Mouse (Mus musculus) small intestine, adult 2 months (tissue): ENCODE measurements at regions not wholly inside any gene's neighbourhood (a gene's known extent, or its start where the extent isn't known, plus 50 kb on each side); places are given as distances from the start of the nearest gene placed in this dataset.

Experiments
- H3K27ac ChIP-seq: fragments of 200-500 bp; 2 replicates; pipeline ENCODE4 v1.5.1; 2012; ENCODE audit warnings: low read depth, low read length, control low read depth, inconsistent platforms; ENCODE audit not compliant: insufficient read depth
- H3K27me3 ChIP-seq: fragments of 200-500 bp; 2 replicates; pipeline ENCODE4 v1.6.1; 2012; ENCODE audit warnings: mild to moderate bottlenecking, moderate library complexity, low read length, inconsistent platforms; ENCODE audit not compliant: control insufficient read depth, insufficient read depth
- H3K36me3 ChIP-seq: fragments of 200-500 bp; 2 replicates; pipeline ENCODE4 v1.6.1; 2012; ENCODE audit warnings: mild to moderate bottlenecking, low read length, control low read depth, inconsistent platforms; ENCODE audit not compliant: control insufficient read depth, insufficient read depth
- H3K4me1 ChIP-seq: fragments of 200-500 bp; 2 replicates; pipeline ENCODE4 v1.6.1; 2012; ENCODE audit warnings: low read length, inconsistent platforms, mixed read lengths; ENCODE audit not compliant: control insufficient read depth, insufficient read depth, insufficient read length
- H3K4me3 ChIP-seq: fragments of 200-500 bp; 2 replicates; pipeline ENCODE4 v1.5.1; 2012; ENCODE audit warnings: low read depth, mild to moderate bottlenecking, control low read depth, inconsistent platforms, low read length, moderate library complexity
- CTCF ChIP-seq: fragments of 200-500 bp; IDR thresholded peaks from 2 replicates; pipeline ENCODE4 v1.5.1; 2012; ENCODE audit warnings: low read depth, mild to moderate bottlenecking, control low read depth, inconsistent platforms, low read length, moderate library complexity, mixed read lengths; ENCODE audit not compliant: insufficient replicate concordance, insufficient read length; ENCODE audit errors: extremely low read depth
- POLR2A ChIP-seq: fragments of 200-500 bp; IDR thresholded peaks from 2 replicates; pipeline ENCODE4 v1.6.1; 2012; ENCODE audit warnings: low read depth, mild to moderate bottlenecking, control low read depth, inconsistent platforms, low read length, moderate library complexity
- WGBS: fragments of 180-500 bp; shearing (Covaris S2); methylation state at CpG from one replicate; pipeline ENCODE4 v1.1.7; 2018; 5-methylcytosine and 5-hydroxymethylcytosine counted together

GRCm38 (mm10) chr1:73755791-73756190 lies 368.5 kb downstream of the Tns1 start:
- Histone ChIP-seq H3K4me1 (no peaks in the 10 kb centered on the region), H3K4me3 (no peak overlapping the region), H3K27me3 (no peaks in the 10 kb centered on the region), H3K36me3 (no peaks in the 10 kb centered on the region), H3K27ac (no peak overlapping the region)
- TF ChIP-seq CTCF = no peak
- TF ChIP-seq POLR2A = no peak
- 71% methylated on average over 5 of the region's 5 CpGs for WGBS

DNA sequence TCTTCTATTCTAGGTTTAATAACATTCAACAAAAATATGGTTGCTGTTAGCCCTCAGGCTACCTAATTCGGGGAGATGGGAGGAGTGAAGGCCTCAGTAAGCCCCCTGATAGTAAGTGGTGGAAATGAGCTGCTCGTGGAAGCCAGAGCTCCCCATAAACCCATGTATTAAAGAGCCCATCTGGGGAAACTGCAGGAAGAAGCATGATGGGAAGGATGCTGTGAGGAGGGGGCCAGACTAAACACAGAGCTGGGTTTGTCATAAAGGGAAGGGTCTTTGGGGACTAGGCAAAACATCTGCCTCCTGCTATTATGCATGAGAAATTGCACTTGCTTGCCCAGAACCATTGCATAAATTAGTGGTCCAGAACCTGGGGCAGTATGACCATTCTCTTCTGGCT lies 369.3 kb downstream of the Tns1 start:
- H3K36me3 ChIP-seq = no peaks in the 10 kb centered on the region
- no peaks in the 10 kb centered on the region for H3K4me1 ChIP-seq
- H3K27me3 ChIP-seq = no peaks in the 10 kb centered on the region
- no peak overlapping the region for H3K27ac ChIP-seq
- H3K4me3 ChIP-seq = no peak overlapping the region
- 69% methylated on average over 2 of the region's 2 CpGs for WGBS
- TF ChIP-seq POLR2A (no peak), CTCF (no peak)

- 72% methylated on average over 2 of the region's 2 CpGs for WGBS
- Histone ChIP-seq H3K4me1 (no peaks in the 10 kb centered on the region), H3K4me3 (no peak overlapping the region), H3K27me3 (no peaks in the 10 kb centered on the region), H3K36me3 (no peaks in the 10 kb centered on the region), H3K27ac (no peak overlapping the region)
- no peak for TF ChIP-seq POLR2A
- no peak for TF ChIP-seq CTCF
Observed at GRCm38 (mm10) chr1:73753157-73753556, 371.1 kb downstream of the Tns1 start.

GRCm38 (mm10) chr1:73748702-73749101 lies 375.5 kb downstream of the Tns1 start:
- TF ChIP-seq CTCF (no peak), POLR2A (no peak)
- Histone ChIP-seq H3K27me3 (no peaks in the 10 kb centered on the region), H3K36me3 (no peaks in the 10 kb centered on the region), H3K4me3 (no peak overlapping the region), H3K27ac (no peak overlapping the region), H3K4me1 (no peaks in the 10 kb centered on the region)

- Histone ChIP-seq H3K4me3 (no peak overlapping the region), H3K4me1 (no peaks in the 10 kb centered on the region), H3K27me3 (no peaks in the 10 kb centered on the region), H3K36me3 (no peaks in the 10 kb centered on the region), H3K27ac (no peak overlapping the region)
- WGBS = 86% methylated on average over 4 of the region's 4 CpGs
- no peak for TF ChIP-seq CTCF
- TF ChIP-seq POLR2A = no peak
Observed at GRCm38 (mm10) chr1:73744555-73745234, 379.6 kb downstream of the Tns1 start.

GRCm38 (mm10) chr1:73743737-73744554 lies 380.3 kb downstream of the Tns1 start:
- TF ChIP-seq CTCF (no peak), POLR2A (no peak)
- no peaks in the 10 kb centered on the region for H3K4me1 ChIP-seq
- no peaks in the 10 kb centered on the region for H3K36me3 ChIP-seq
- H3K4me3 ChIP-seq = no peak overlapping the region
- no peak overlapping the region for H3K27ac ChIP-seq
- H3K27me3 ChIP-seq = no peaks in the 10 kb centered on the region
- 30% methylated on average over 6 of the region's 6 CpGs for WGBS

DNA sequence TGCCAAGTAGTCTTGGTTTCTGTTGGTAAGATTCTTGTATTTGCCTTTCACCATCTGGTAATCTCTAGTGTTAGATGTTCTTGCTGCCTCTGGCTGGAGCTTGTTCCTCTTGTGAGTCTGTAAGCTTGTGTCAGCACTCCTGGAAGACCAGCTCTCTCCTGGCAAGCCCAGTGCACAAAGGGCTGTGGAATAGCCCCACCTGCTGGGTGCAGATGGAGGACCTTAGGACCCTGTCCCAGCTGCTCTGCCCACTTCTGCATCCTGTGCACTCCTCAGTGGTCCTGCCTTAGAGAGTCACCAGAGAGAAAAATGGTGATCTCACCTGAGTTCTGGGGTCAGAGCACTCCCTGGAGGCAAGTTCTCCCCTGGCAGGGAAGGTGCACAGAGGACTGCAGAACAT lies 387.2 kb downstream of the Tns1 start:
- H3K27me3 ChIP-seq = no peaks in the 10 kb centered on the region
- TF ChIP-seq POLR2A (no peak), CTCF (no peak)
- H3K4me1 ChIP-seq = no peaks in the 10 kb centered on the region
- H3K27ac ChIP-seq = no peak overlapping the region
- no peak overlapping the region for H3K4me3 ChIP-seq
- no peaks in the 10 kb centered on the region for H3K36me3 ChIP-seq
